Mouse (Mus musculus): ENCODE measurements around the gene Rtl5. TPM values are rescaled to one million over a fixed set of nuclear protein-coding genes. Genes with fewer than 3 reads are reported as not detected.

Gene Rtl5
- polyA plus RNA-seq, 1 experiment from 2014 or later: 2.9 TPM

DNA sequence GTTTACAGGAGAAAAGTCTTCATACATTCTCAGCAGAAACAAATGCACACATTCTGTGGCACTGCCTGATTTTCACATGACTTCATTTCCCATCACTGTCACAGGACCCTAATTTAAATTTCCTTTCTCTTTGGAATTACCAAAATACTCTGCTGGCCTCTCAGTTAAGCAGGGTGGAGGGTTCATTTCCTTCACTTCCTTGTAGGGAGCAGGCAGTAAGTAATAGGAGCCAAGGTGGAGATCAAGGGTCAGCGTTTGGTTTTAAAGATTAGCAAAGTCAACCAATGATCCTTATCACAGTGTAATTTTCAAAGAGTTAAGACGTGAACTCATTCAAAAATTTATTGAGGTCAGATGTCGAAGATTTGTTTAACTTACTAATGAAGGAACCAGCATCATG is 46.1 kb downstream of the Rtl5 start:
- Histone ChIP-seq H3K27me3 (ENCODE audit: low read depth, poor library complexity, severe bottlenecking) (peaks cover 99% of the 10 kb centered on the region), H3K4me1 (no peaks in the 10 kb centered on the region), H3K9me3 (replicated peaks) (no peaks in the 10 kb centered on the region), H3K36me3 (no peaks in the 10 kb centered on the region), H3K27ac (no peak overlapping the region), H3K4me3 (no peak overlapping the region)
- 41% methylated on average over 3 of the region's 3 CpGs for WGBS
- DNase-seq (ENCODE audit: low spot score): no peak

- H3K9me3 ChIP-seq (replicated peaks): no peaks in the 10 kb centered on the region
- H3K27ac ChIP-seq: no peak overlapping the region
- WGBS: 76% methylated on average over 7 of the region's 7 CpGs
- DNase-seq (ENCODE audit: low spot score): no peak
- H3K36me3 ChIP-seq: no peaks in the 10 kb centered on the region
- no peak overlapping the region for H3K4me3 ChIP-seq
- peaks cover 20% of the 10 kb centered on the region for H3K4me1 ChIP-seq
- H3K27me3 ChIP-seq (ENCODE audit: low read depth, poor library complexity, severe bottlenecking): peaks cover 96% of the 10 kb centered on the region
These were observed 51.4 kb downstream of the Rtl5 start for GRCm38 (mm10) chrX:102019471-102020240.

- peaks cover 96% of the 10 kb centered on the region for H3K27me3 ChIP-seq (ENCODE audit: low read depth, poor library complexity, severe bottlenecking)
- no peak overlapping the region; the same call in 1 of the 2 replicates for H3K27ac ChIP-seq
- peaks cover 20% of the 10 kb centered on the region for H3K4me1 ChIP-seq
- H3K9me3 ChIP-seq (replicated peaks): no peaks in the 10 kb centered on the region
- DNase-seq (ENCODE audit: low spot score): peak; percentile 32
- 35% methylated on average over 3 of the region's 3 CpGs for WGBS
- no peak overlapping the region for H3K4me3 ChIP-seq
- H3K36me3 ChIP-seq: no peaks in the 10 kb centered on the region
These were observed 52.2 kb downstream of the Rtl5 start for GRCm38 (mm10) chrX:102018890-102019289.

GRCm38 (mm10) chrX:102017213-102017923 is 53.7 kb downstream of the Rtl5 start:
- H3K4me3 ChIP-seq: no peak overlapping the region
- 46% methylated on average over 9 of the region's 9 CpGs for WGBS
- DNase-seq (ENCODE audit: low spot score): no peak
- H3K27me3 ChIP-seq (ENCODE audit: low read depth, poor library complexity, severe bottlenecking): peaks cover 96% of the 10 kb centered on the region
- peaks cover 20% of the 10 kb centered on the region for H3K4me1 ChIP-seq
- no peaks in the 10 kb centered on the region for H3K9me3 ChIP-seq (replicated peaks)
- no peaks in the 10 kb centered on the region for H3K36me3 ChIP-seq
- H3K27ac ChIP-seq: peak overlapping the region; percentile 46; the same call in 1 of the 2 replicates

Other genes starting within 250 kb of the Rtl5 start
- 19.7 and 21.4 TPM in 2 replicates for gene Nhsl2, start 221.9 kb downstream of the Rtl5 start, polyA plus RNA-seq (2016; fragmentation: Nextera tagmentation; extraction: Ambion mirVana)
- 81.2 and 96.0 TPM in 2 replicates for gene Pin4, start 48.1 kb upstream of the Rtl5 start, polyA plus RNA-seq (2016; fragmentation: Nextera tagmentation; extraction: Ambion mirVana)
- gene Ercc6l, start 85.8 kb upstream of the Rtl5 start, polyA plus RNA-seq (2016; fragmentation: Nextera tagmentation; extraction: Ambion mirVana): 22.7 and 23.7 TPM in 2 replicates
- gene Rps4x, start 118.1 kb upstream of the Rtl5 start, polyA plus RNA-seq (2016; fragmentation: Nextera tagmentation; extraction: Ambion mirVana): 679 and 777 TPM in 2 replicates
- 27.8 and 33.1 TPM in 2 replicates for gene Cited1, start 180.9 kb upstream of the Rtl5 start, polyA plus RNA-seq (2016; fragmentation: Nextera tagmentation; extraction: Ambion mirVana)

All from limb, embryonic 10.5 days (tissue).